Mouse (Mus musculus): ENCODE measurements around the gene Gm49776.

GRCm38 (mm10) chr16:18218580-18218996 lies 39.5 kb downstream of the Gm49776 start:
- TF ChIP-seq POLR2A (IDR thresholded peaks at IDR 0.05; ENCODE audit: insufficient read depth, low read depth, low read length): no peak
- TF ChIP-seq CTCF (IDR thresholded peaks at IDR 0.05; ENCODE audit: insufficient read depth, low read depth, low read length): no peak
